Mouse (Mus musculus) intestine, embryonic 14.5 days (tissue): Measurements from ENCODE around the gene Tmem117. TPM values are rescaled to one million over a fixed set of nuclear protein-coding genes. Genes with fewer than 3 reads are reported as not detected.

Experiments
- ATAC-seq: fragments of 200-750 bp; cut with Nextera tagmentation; replicated peaks from 2 replicates; pipeline ENCODE4 v1.8.0; 2017; ENCODE audit warnings: low read depth, moderate number of reproducible peaks, moderate TSS enrichment, moderate library complexity; ENCODE audit not compliant: low FRiP score, low TSS enrichment
- DNase-seq: peaks from one replicate; pipeline ENCODE4 v3.0.0-alpha.2; 2018; ENCODE audit warnings: low spot score
- H3K27ac ChIP-seq: fragments of 300-500 bp; sonication (generic); 2 replicates; pipeline ENCODE4 v1.5.1; 2014; ENCODE audit warnings: low read depth, mild to moderate bottlenecking, control low read depth
- H3K27me3 ChIP-seq: fragments of 300-500 bp; sonication (generic); replicated peaks from 2 replicates; pipeline ENCODE4 v1.6.1; 2014; ENCODE audit warnings: low read length, control low read depth; ENCODE audit not compliant: control insufficient read depth, insufficient read depth
- H3K36me3 ChIP-seq: fragments of 300-500 bp; sonication (generic); 2 replicates; pipeline ENCODE4 v1.6.1; 2014; ENCODE audit warnings: low read length, control low read depth; ENCODE audit not compliant: control insufficient read depth, insufficient read depth
- H3K4me1 ChIP-seq: fragments of 300-500 bp; sonication (generic); replicated peaks from 2 replicates; pipeline ENCODE4 v1.6.1; 2014; ENCODE audit warnings: low read length, control low read depth, mixed read lengths; ENCODE audit not compliant: control insufficient read depth, insufficient read depth
- H3K4me2 ChIP-seq: fragments of 300-500 bp; sonication (generic); 2 replicates; pipeline ENCODE4 v1.6.1; 2014; ENCODE audit warnings: low read length
- H3K4me3 ChIP-seq: fragments of 300-500 bp; sonication (generic); 2 replicates; pipeline ENCODE4 v1.5.1; 2014; ENCODE audit warnings: low read depth, low read length, control low read depth, mixed read lengths
- H3K9ac ChIP-seq: fragments of 300-500 bp; sonication (generic); 2 replicates; pipeline ENCODE4 v1.6.1; 2014; ENCODE audit warnings: mild to moderate bottlenecking, low read length
- H3K9me3 ChIP-seq: fragments of 300-500 bp; sonication (generic); 2 replicates; pipeline ENCODE4 v1.6.1; 2016; ENCODE audit warnings: low read length, control low read depth; ENCODE audit not compliant: control insufficient read depth
- WGBS: fragments of 180-500 bp; shearing (Covaris S2); extraction: QIAGEN DNeasy Blood & Tissue Kit; methylation state at CpG from one replicate; pipeline ENCODE4 v1.1.7; 2014; 5-methylcytosine and 5-hydroxymethylcytosine counted together
- polyA plus RNA-seq: library from polyadenylated mRNA; unstranded; fragments of >200 nt; fragmentation: Nextera tagmentation; extraction: Ambion mirVana; gene quantifications from 2 replicates; pipeline ENCODE4 v1.2.1, GENCODE M21; 2014

The Tmem117 gene
- polyA plus RNA-seq, 1 experiment from 2014 or later = 3.1 TPM

- no peak overlapping the region for H3K4me2 ChIP-seq
- H3K9ac ChIP-seq = no peak overlapping the region
- no peaks in the 10 kb centered on the region for H3K9me3 ChIP-seq
- no peak for DNase-seq
- H3K27me3 ChIP-seq = no peaks in the 10 kb centered on the region
- no peak overlapping the region for H3K4me3 ChIP-seq
- no peaks in the 10 kb centered on the region for H3K36me3 ChIP-seq
- H3K27ac ChIP-seq = no peak overlapping the region
- WGBS = 93% methylated on average over 2 of the region's 2 CpGs
- no peak for ATAC-seq
- no peaks in the 10 kb centered on the region for H3K4me1 ChIP-seq
Observed at GRCm38 (mm10) chr15:95145118-95145517, 516.1 kb downstream of the Tmem117 start.

Other genes with a start within 250 kb of the Tmem117 start
- 3.9 and 4.6 TPM in 2 replicates for gene Adamts20, start 163.8 kb upstream of the Tmem117 start, polyA plus RNA-seq
- gene Pus7l, start 85.7 kb upstream of the Tmem117 start, polyA plus RNA-seq = 10.1 and 11.2 TPM in 2 replicates
- 8.9 and 9.2 TPM in 2 replicates for gene Irak4, start 85.6 kb upstream of the Tmem117 start, polyA plus RNA-seq
- 97.9 and 101 TPM in 2 replicates for gene Twf1, start 39.3 kb upstream of the Tmem117 start, polyA plus RNA-seq